Mouse (Mus musculus): ENCODE results near the gene Foxi3. TPM values are rescaled to one million over a fixed set of nuclear protein-coding genes. Genes with fewer than 3 reads are reported as not detected.

The Foxi3 gene
- total and polyA plus RNA-seq, 3 experiments = not detected

DNA sequence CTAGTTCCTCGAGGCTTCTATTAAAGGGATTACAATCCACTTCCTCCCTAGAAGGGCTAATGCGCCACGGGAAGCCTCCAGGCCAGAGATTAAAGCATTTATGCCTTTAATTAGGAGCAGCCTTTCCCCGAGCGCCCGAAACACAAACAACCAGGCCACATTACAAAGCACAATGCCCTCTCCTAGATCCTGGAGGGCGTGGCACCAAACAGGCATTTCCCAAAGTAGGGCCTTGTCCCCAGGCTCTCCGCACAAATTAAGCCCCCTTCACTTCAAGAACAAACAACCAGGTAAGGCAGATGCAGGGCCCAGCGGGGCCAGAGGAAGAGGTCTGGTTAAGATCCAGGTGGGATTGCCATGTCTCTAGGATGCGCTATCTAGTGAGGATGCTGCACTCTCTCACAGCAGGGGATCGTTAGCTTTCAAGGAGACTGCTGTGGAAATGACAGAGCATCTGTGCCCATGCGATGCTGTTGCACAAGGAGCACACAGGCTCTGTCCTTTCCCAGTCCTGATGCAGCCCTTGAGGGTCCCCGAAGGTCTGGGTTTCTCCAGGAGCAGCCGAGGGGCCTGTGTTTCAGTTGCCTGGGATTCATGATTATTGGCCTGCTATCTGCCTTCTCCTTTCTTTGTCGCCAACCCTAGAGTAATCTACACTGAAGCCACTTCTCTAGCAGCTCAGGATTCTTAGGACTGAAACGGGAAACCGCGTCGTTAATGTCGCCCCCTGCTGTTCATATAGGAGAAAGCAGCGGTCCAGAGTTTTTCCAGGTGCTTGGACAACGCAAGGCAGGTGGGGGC, 34.9 kb upstream of the Foxi3 start:
- Histone ChIP-seq H3K4me3 (ENCODE audit: low read depth, low read length) (no peak overlapping the region), H3K36me3 (replicated peaks) (no peaks in the 10 kb centered on the region), H3K9me3 (replicated peaks) (no peaks in the 10 kb centered on the region), H3K27me3 (ENCODE audit: insufficient read depth, low read length) (peaks cover 21% of the 10 kb centered on the region), H3K4me1 (ENCODE audit: insufficient read depth, low read depth, low read length) (peaks cover 5% of the 10 kb centered on the region; the same call in 1 of the 2 replicates)
- ATAC-seq (ENCODE audit: extremely low read depth, insufficient number of reproducible peaks, low FRiP score, poor library complexity, severe bottlenecking) (no peak), DNase-seq (ENCODE audit: low spot score) (peak; percentile 11)
- TF ChIP-seq CTCF (IDR thresholded peaks at IDR 0.05; ENCODE audit: low read depth, low read length) = peak; percentile 74
- no peak for TF ChIP-seq GATA1 (IDR thresholded peaks at IDR 0.05; ENCODE audit: borderline replicate concordance, low read length)
- TF ChIP-seq TAL1 (conservative IDR thresholded peaks at IDR 0.05; ENCODE audit: low read depth, low read length) = no peak
- no peak for TF ChIP-seq GATA2 (IDR thresholded peaks at IDR 0.05; ENCODE audit: borderline replicate concordance, low read depth, low read length)
- TF ChIP-seq POLR2AphosphoS5 (IDR thresholded peaks at IDR 0.05; ENCODE audit: insufficient replicate concordance, low read depth, low read length) = no peak

DNA sequence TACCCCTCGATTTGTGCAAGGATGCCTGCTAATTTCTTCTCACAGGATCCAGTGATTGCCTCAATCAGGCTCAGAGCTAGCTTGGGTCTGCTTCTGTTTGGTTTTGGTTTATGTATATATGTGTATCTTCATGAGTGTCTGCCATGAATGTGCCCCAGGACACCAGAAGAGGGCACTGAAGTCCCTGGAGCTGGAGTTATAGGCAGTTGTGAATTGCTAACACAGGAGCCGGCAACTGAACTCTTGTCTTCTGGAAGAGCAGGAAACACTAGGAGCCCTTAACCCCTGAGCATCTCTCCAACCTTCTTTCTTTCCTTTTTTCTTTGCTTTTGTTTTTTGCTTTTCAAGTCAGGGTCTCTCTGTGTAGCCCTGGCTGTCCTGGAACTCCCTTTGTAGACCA, 24.5 kb upstream of the Foxi3 start:
- DNase-seq (ENCODE audit: low spot score) (no peak), ATAC-seq (ENCODE audit: extremely low read depth, insufficient number of reproducible peaks, low FRiP score, poor library complexity, severe bottlenecking) (no peak)
- Histone ChIP-seq H3K4me3 (ENCODE audit: low read depth, low read length) (no peak overlapping the region), H3K4me1 (ENCODE audit: insufficient read depth, low read depth, low read length) (no peaks in the 10 kb centered on the region), H3K9me3 (replicated peaks) (no peaks in the 10 kb centered on the region), H3K27me3 (ENCODE audit: insufficient read depth, low read length) (no peaks in the 10 kb centered on the region; the same call in 1 of the 2 replicates), H3K36me3 (replicated peaks) (no peaks in the 10 kb centered on the region)
- no peak for TF ChIP-seq GATA2 (IDR thresholded peaks at IDR 0.05; ENCODE audit: borderline replicate concordance, low read depth, low read length)
- TF ChIP-seq POLR2AphosphoS5 (IDR thresholded peaks at IDR 0.05; ENCODE audit: insufficient replicate concordance, low read depth, low read length) = no peak
- TF ChIP-seq GATA1 (IDR thresholded peaks at IDR 0.05; ENCODE audit: borderline replicate concordance, low read length) = no peak
- TF ChIP-seq CTCF (IDR thresholded peaks at IDR 0.05; ENCODE audit: low read depth, low read length) = no peak
- no peak for TF ChIP-seq TAL1 (conservative IDR thresholded peaks at IDR 0.05; ENCODE audit: low read depth, low read length)

DNA sequence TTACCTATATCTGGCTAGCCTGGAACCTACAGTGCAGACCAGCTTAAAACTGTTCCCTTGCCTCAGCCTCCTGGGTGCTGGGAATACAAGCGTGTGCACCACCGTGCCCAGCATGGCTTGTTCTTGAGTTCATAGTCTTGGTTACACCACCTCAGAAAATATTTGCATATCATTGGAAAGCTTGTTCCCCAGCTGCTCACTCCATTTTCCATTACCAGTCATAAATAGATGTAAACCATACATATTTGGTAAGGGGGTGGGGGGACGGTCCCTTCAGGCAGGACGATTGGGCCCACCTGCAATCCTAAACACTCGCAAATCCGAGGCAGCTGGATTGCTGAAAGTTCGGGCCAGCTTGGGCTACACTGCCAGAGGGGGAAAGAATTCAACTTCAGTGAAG, 3.1 kb upstream of the Foxi3 start:
- H3K27me3 ChIP-seq (ENCODE audit: insufficient read depth, low read length) = peaks cover 23% of the 10 kb centered on the region
- ATAC-seq (ENCODE audit: extremely low read depth, insufficient number of reproducible peaks, low FRiP score, poor library complexity, severe bottlenecking) = no peak
- TF ChIP-seq GATA2 (IDR thresholded peaks at IDR 0.05; ENCODE audit: borderline replicate concordance, low read depth, low read length) (no peak), CTCF (IDR thresholded peaks at IDR 0.05; ENCODE audit: low read depth, low read length) (no peak), GATA1 (IDR thresholded peaks at IDR 0.05; ENCODE audit: borderline replicate concordance, low read length) (no peak), POLR2AphosphoS5 (IDR thresholded peaks at IDR 0.05; ENCODE audit: insufficient replicate concordance, low read depth, low read length) (no peak), TAL1 (conservative IDR thresholded peaks at IDR 0.05; ENCODE audit: low read depth, low read length) (no peak)
- no peaks in the 10 kb centered on the region for H3K36me3 ChIP-seq (replicated peaks)
- no peak overlapping the region for H3K4me3 ChIP-seq (ENCODE audit: low read depth, low read length)
- H3K9me3 ChIP-seq (replicated peaks) = no peaks in the 10 kb centered on the region
- DNase-seq (ENCODE audit: low spot score) = no peak
- H3K4me1 ChIP-seq (ENCODE audit: insufficient read depth, low read depth, low read length) = no peaks in the 10 kb centered on the region

DNA sequence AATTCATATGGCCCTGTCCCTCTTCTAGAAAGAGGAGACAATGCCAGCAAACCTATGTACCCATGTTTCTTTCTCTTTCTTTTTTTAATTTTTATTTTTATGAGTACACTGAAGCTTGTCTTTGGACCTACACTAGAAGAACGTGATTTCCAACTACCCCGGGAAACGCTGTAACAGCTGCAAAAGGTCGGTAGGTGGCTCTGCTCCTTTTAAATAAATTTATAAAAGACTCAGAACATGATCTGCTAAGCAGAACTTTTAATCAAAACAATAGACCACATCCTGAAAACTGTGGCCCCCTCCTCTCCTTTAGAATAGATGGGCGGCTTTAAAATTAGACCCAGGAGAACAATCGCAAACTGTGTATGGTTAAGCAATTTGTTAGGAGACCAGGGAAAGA, 2.3 kb upstream of the Foxi3 start:
- DNase-seq (ENCODE audit: low spot score) (no peak), ATAC-seq (ENCODE audit: extremely low read depth, insufficient number of reproducible peaks, low FRiP score, poor library complexity, severe bottlenecking) (no peak)
- H3K9me3 ChIP-seq (replicated peaks) = no peaks in the 10 kb centered on the region
- TF ChIP-seq POLR2AphosphoS5 (IDR thresholded peaks at IDR 0.05; ENCODE audit: insufficient replicate concordance, low read depth, low read length) = no peak
- no peak for TF ChIP-seq GATA1 (IDR thresholded peaks at IDR 0.05; ENCODE audit: borderline replicate concordance, low read length)
- no peak for TF ChIP-seq TAL1 (conservative IDR thresholded peaks at IDR 0.05; ENCODE audit: low read depth, low read length)
- no peak for TF ChIP-seq CTCF (IDR thresholded peaks at IDR 0.05; ENCODE audit: low read depth, low read length)
- TF ChIP-seq GATA2 (IDR thresholded peaks at IDR 0.05; ENCODE audit: borderline replicate concordance, low read depth, low read length) = no peak
- no peaks in the 10 kb centered on the region for H3K36me3 ChIP-seq (replicated peaks)
- no peak overlapping the region for H3K4me3 ChIP-seq (ENCODE audit: low read depth, low read length)
- H3K27me3 ChIP-seq (ENCODE audit: insufficient read depth, low read length) = peaks cover 23% of the 10 kb centered on the region
- H3K4me1 ChIP-seq (ENCODE audit: insufficient read depth, low read depth, low read length) = no peaks in the 10 kb centered on the region

DNA sequence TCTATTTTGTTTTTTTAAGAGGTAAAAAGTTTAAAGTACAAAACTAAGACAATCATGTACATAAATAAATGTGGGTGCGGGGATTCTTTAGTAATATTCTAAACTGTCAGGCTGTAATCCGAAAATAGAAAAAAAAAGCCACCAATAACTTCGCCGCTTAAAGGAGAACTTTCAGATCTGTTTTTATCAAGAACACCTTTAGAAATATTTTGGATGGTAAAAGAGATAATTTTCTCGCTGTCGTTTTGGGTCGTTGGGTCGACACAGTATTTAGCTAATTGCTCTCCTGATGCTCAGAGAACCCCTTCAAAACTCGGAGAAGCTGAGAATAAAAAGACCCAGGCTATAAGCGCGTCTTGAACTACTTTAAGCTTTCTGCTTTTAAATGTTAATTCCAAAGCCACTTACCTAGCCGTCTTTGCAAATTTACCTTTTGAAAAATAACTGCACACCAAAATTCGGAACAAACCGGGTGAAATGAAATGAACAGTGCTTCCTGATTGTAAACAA, 985 bp upstream of the Foxi3 start:
- Histone ChIP-seq H3K36me3 (replicated peaks) (no peaks in the 10 kb centered on the region), H3K4me3 (ENCODE audit: low read depth, low read length) (no peak overlapping the region), H3K4me1 (ENCODE audit: insufficient read depth, low read depth, low read length) (no peaks in the 10 kb centered on the region), H3K9me3 (replicated peaks) (no peaks in the 10 kb centered on the region), H3K27me3 (ENCODE audit: insufficient read depth, low read length) (peaks cover 23% of the 10 kb centered on the region)
- no peak for DNase-seq (ENCODE audit: low spot score)
- no peak for ATAC-seq (ENCODE audit: extremely low read depth, insufficient number of reproducible peaks, low FRiP score, poor library complexity, severe bottlenecking)
- TF ChIP-seq POLR2AphosphoS5 (IDR thresholded peaks at IDR 0.05; ENCODE audit: insufficient replicate concordance, low read depth, low read length) (no peak), CTCF (IDR thresholded peaks at IDR 0.05; ENCODE audit: low read depth, low read length) (no peak), GATA1 (IDR thresholded peaks at IDR 0.05; ENCODE audit: borderline replicate concordance, low read length) (no peak), TAL1 (conservative IDR thresholded peaks at IDR 0.05; ENCODE audit: low read depth, low read length) (no peak), GATA2 (IDR thresholded peaks at IDR 0.05; ENCODE audit: borderline replicate concordance, low read depth, low read length) (no peak)

DNA sequence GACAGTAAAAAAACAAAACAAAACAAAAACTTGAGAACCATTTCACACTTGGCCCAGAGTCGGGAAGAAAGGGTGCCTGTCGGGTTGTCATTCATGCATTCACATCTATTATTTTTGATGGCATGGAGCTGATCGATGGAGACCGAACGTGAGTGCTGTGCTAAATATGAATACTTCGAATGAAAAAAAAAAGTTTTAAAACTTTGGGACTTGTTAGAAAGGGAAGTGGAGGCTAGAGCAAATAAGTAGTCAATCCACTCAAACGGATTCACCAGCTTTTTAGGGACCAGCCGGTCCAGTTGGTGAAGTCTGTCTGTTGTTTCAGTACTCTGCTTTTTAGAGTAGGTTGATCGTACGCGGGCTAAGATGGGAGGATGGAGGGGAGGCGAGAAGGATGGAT, 490 bp upstream of the Foxi3 start:
- H3K27me3 ChIP-seq (ENCODE audit: insufficient read depth, low read length) = peaks cover 23% of the 10 kb centered on the region
- DNase-seq (ENCODE audit: low spot score) (no peak), ATAC-seq (ENCODE audit: extremely low read depth, insufficient number of reproducible peaks, low FRiP score, poor library complexity, severe bottlenecking) (no peak)
- H3K9me3 ChIP-seq (replicated peaks) = no peaks in the 10 kb centered on the region
- TF ChIP-seq TAL1 (conservative IDR thresholded peaks at IDR 0.05; ENCODE audit: low read depth, low read length) = no peak
- no peaks in the 10 kb centered on the region for H3K36me3 ChIP-seq (replicated peaks)
- no peaks in the 10 kb centered on the region for H3K4me1 ChIP-seq (ENCODE audit: insufficient read depth, low read depth, low read length)
- H3K4me3 ChIP-seq (ENCODE audit: low read depth, low read length) = no peak overlapping the region
